Mouse (Mus musculus): ENCODE data around the gene Napepld. TPM values are rescaled to one million over a fixed set of nuclear protein-coding genes. Genes with fewer than 3 reads are reported as not detected.

The Napepld gene
- total and polyA plus RNA-seq, 3 experiments = 1.6 to 1.8 (median 1.7) TPM

GRCm38 (mm10) chr5:21685001-21685400, 16.2 kb downstream of the Napepld start:
- no peaks in the 10 kb centered on the region for H3K36me3 ChIP-seq (replicated peaks in 1 of 2; ENCODE audit: control insufficient read depth in 1 of 2, insufficient read depth in 1 of 2, low read length in 1 of 2)
- TF ChIP-seq MAX (IDR thresholded peaks at IDR 0.05; ENCODE audit: low read length) = no peak
- no peak for TF ChIP-seq USF2 (conservative IDR thresholded peaks at IDR 0.05; ENCODE audit: low read depth, low read length)
- no peak for TF ChIP-seq SMC3 (IDR thresholded peaks at IDR 0.05; ENCODE audit: low read depth, low read length)
- H3K27me3 ChIP-seq (replicated peaks) = no peaks in the 10 kb centered on the region
- dilution Hi-C loops (cut with MboI; ENCODE audit: extremely low pct_ligation_motif_present, extremely low pct_unique_long_range_greater_than_20kb, low sequenced_read_pairs) = no loop called here
- no peak overlapping the region for H3K9ac ChIP-seq (ENCODE audit: insufficient read depth, low read depth)
- no peak overlapping the region for H3K27ac ChIP-seq (ENCODE audit: insufficient read depth, low read depth)
- H3K4me3 ChIP-seq (replicated peaks in 1 of 3; ENCODE audit: low read depth in 2 of 3, low read length in 2 of 3, poor library complexity in 1 of 3) = no peak overlapping the region
- in situ Hi-C loops (cut with MboI; ENCODE audit: low pct_ligation_motif_present, low pct_unique_long_range_greater_than_20kb, low sequenced_read_pairs) = no loop called here
- no peaks in the 10 kb centered on the region for H3K79me2 ChIP-seq (replicated peaks; ENCODE audit: control insufficient read depth, extremely low read depth, insufficient read depth, poor library complexity, severe bottlenecking)
- DNase-seq (ENCODE audit: extremely low read depth) = no peak
- no peak overlapping the region for H3K4me2 ChIP-seq (ENCODE audit: insufficient read depth, low read depth, poor library complexity, severe bottlenecking)
- peaks cover 3 to 16% of the 10 kb centered on the region in 2 experiments for H3K4me1 ChIP-seq (ENCODE audit: control insufficient read depth in 1 of 2, insufficient read depth in 2 of 2)
- H3K9me3 ChIP-seq (replicated peaks; ENCODE audit: low read length) = no peaks in the 10 kb centered on the region

- Histone ChIP-seq H3K9ac (ENCODE audit: insufficient read depth, low read depth) (no peak overlapping the region), H3K27ac (ENCODE audit: insufficient read depth, low read depth) (no peak overlapping the region), H3K4me3 (replicated peaks in 1 of 3; ENCODE audit: low read depth in 2 of 3, low read length in 2 of 3, poor library complexity in 1 of 3) (no peak overlapping the region), H3K79me2 (replicated peaks; ENCODE audit: control insufficient read depth, extremely low read depth, insufficient read depth, poor library complexity, severe bottlenecking) (no peaks in the 10 kb centered on the region), H3K4me2 (ENCODE audit: insufficient read depth, low read depth, poor library complexity, severe bottlenecking) (no peak overlapping the region), H3K36me3 (replicated peaks in 1 of 2; ENCODE audit: control insufficient read depth in 1 of 2, insufficient read depth in 1 of 2, low read length in 1 of 2) (no peaks in the 10 kb centered on the region), H3K27me3 (replicated peaks) (no peaks in the 10 kb centered on the region), H3K4me1 (ENCODE audit: control insufficient read depth in 1 of 2, insufficient read depth in 2 of 2) (peaks cover 3 to 16% of the 10 kb centered on the region in 2 experiments), H3K9me3 (replicated peaks; ENCODE audit: low read length) (no peaks in the 10 kb centered on the region)
- dilution Hi-C loops (cut with MboI; ENCODE audit: extremely low pct_ligation_motif_present, extremely low pct_unique_long_range_greater_than_20kb, low sequenced_read_pairs) = no loop called here
- in situ Hi-C loops (cut with MboI; ENCODE audit: low pct_ligation_motif_present, low pct_unique_long_range_greater_than_20kb, low sequenced_read_pairs) = no loop called here
- no peak for DNase-seq (ENCODE audit: extremely low read depth)
- no peak for TF ChIP-seq ZKSCAN1 (IDR thresholded peaks at IDR 0.05; ENCODE audit: borderline replicate concordance, low read depth, low read length)
- TF ChIP-seq SMC3 (IDR thresholded peaks at IDR 0.05; ENCODE audit: low read depth, low read length) = no peak
- no peak for TF ChIP-seq JUND (conservative IDR thresholded peaks at IDR 0.05; ENCODE audit: low read depth, low read length)
- no peak for TF ChIP-seq POLR2AphosphoS2 (IDR thresholded peaks at IDR 0.05; ENCODE audit: low read depth, low read length)
- no peak for TF ChIP-seq ZMIZ1 (IDR thresholded peaks at IDR 0.05; ENCODE audit: low read depth, low read length)
- TF ChIP-seq TBP (conservative IDR thresholded peaks at IDR 0.05; ENCODE audit: low read depth, low read length) = no peak
- no peak for TF ChIP-seq MYC (IDR thresholded peaks at IDR 0.05; ENCODE audit: low read depth, low read length)
- TF ChIP-seq PAX5 (IDR thresholded peaks at IDR 0.05; ENCODE audit: low read length) = no peak
- TF ChIP-seq MEF2A (IDR thresholded peaks at IDR 0.05; ENCODE audit: borderline replicate concordance, low read depth, low read length) = no peak
- no peak for TF ChIP-seq MAX (IDR thresholded peaks at IDR 0.05; ENCODE audit: low read length)
- TF ChIP-seq USF2 (conservative IDR thresholded peaks at IDR 0.05; ENCODE audit: low read depth, low read length) = no peak
- TF ChIP-seq NRF1 (IDR thresholded peaks at IDR 0.05; ENCODE audit: low read depth, low read length) = no peak
- TF ChIP-seq CHD1 (IDR thresholded peaks at IDR 0.05; ENCODE audit: low read depth, low read length) = no peak
- TF ChIP-seq POLR2A (IDR thresholded peaks at IDR 0.05; ENCODE audit: low read depth, low read length) = no peak
- no peak for TF ChIP-seq KAT2A (IDR thresholded peaks at IDR 0.05; ENCODE audit: insufficient replicate concordance, low read length)
Measured at GRCm38 (mm10) chr5:21683811-21684210, 17.4 kb downstream of the Napepld start.

- dilution Hi-C loops (cut with MboI; ENCODE audit: extremely low pct_ligation_motif_present, extremely low pct_unique_long_range_greater_than_20kb, low sequenced_read_pairs) = no loop called here
- Histone ChIP-seq H3K4me1 (ENCODE audit: control insufficient read depth in 1 of 2, insufficient read depth in 2 of 2) (peaks cover 3 to 10% of the 10 kb centered on the region in 2 experiments), H3K36me3 (replicated peaks in 1 of 2; ENCODE audit: control insufficient read depth in 1 of 2, insufficient read depth in 1 of 2, low read length in 1 of 2) (no peaks in the 10 kb centered on the region), H3K79me2 (replicated peaks; ENCODE audit: control insufficient read depth, extremely low read depth, insufficient read depth, poor library complexity, severe bottlenecking) (no peaks in the 10 kb centered on the region), H3K9me3 (replicated peaks; ENCODE audit: low read length) (no peaks in the 10 kb centered on the region), H3K27ac (ENCODE audit: insufficient read depth, low read depth) (no peak overlapping the region), H3K9ac (ENCODE audit: insufficient read depth, low read depth) (no peak overlapping the region), H3K27me3 (replicated peaks) (no peaks in the 10 kb centered on the region), H3K4me3 (replicated peaks in 1 of 3; ENCODE audit: low read depth in 2 of 3, low read length in 2 of 3, poor library complexity in 1 of 3) (no peak overlapping the region), H3K4me2 (ENCODE audit: insufficient read depth, low read depth, poor library complexity, severe bottlenecking) (no peak overlapping the region)
- TF ChIP-seq MAX (IDR thresholded peaks at IDR 0.05; ENCODE audit: low read length) (no peak), PAX5 (IDR thresholded peaks at IDR 0.05; ENCODE audit: low read length) (no peak), EP300 (IDR thresholded peaks at IDR 0.05; ENCODE audit: low read length) (no peak), POLR2A (IDR thresholded peaks at IDR 0.05; ENCODE audit: low read depth, low read length) (no peak), TCF12 (IDR thresholded peaks at IDR 0.05; ENCODE audit: low read depth, low read length) (no peak), CTCF (conservative IDR thresholded peaks at IDR 0.05 in 1 of 2, IDR thresholded peaks at IDR 0.05 in 1 of 2; ENCODE audit: low read depth in 2 of 2, low read length in 2 of 2) (no peak), MEF2A (IDR thresholded peaks at IDR 0.05; ENCODE audit: borderline replicate concordance, low read depth, low read length) (no peak), MXI1 (IDR thresholded peaks at IDR 0.05; ENCODE audit: low read depth, low read length) (no peak), E2F4 (IDR thresholded peaks at IDR 0.05; ENCODE audit: insufficient replicate concordance, low read depth, low read length) (no peak), ELF1 (IDR thresholded peaks at IDR 0.05; ENCODE audit: low read depth, low read length) (no peak), USF1 (IDR thresholded peaks at IDR 0.05; ENCODE audit: low read depth, low read length) (no peak), UBTF (IDR thresholded peaks at IDR 0.05; ENCODE audit: low read depth, low read length) (no peak), TBP (conservative IDR thresholded peaks at IDR 0.05; ENCODE audit: low read depth, low read length) (no peak), NELFE (IDR thresholded peaks at IDR 0.05; ENCODE audit: low read depth, low read length) (no peak)
- in situ Hi-C loops (cut with MboI; ENCODE audit: low pct_ligation_motif_present, low pct_unique_long_range_greater_than_20kb, low sequenced_read_pairs) = no loop called here
- DNase-seq (ENCODE audit: extremely low read depth) = no peak
Measured at GRCm38 (mm10) chr5:21680940-21681339, 20.3 kb downstream of the Napepld start.
